Mouse (Mus musculus) splenic B cell, adult 2 months (primary cell): ENCODE measurements around the gene Enoph1.

Experiments
- DNase-seq: peaks from one replicate; pipeline ENCODE4 v3.0.0-alpha.2; 2011; ENCODE audit warnings: low read depth, low spot score
- H3K27me3 ChIP-seq: 2 replicates; pipeline ENCODE4 v1.6.1; 2012; ENCODE audit warnings: mild to moderate bottlenecking, low read length, moderate library complexity, mixed read lengths; ENCODE audit not compliant: control insufficient read depth, poor library complexity, insufficient read depth, severe bottlenecking
- H3K36me3 ChIP-seq: 2 replicates; pipeline ENCODE4 v1.6.1; 2012; ENCODE audit warnings: mild to moderate bottlenecking, low read length, moderate library complexity, mixed read lengths; ENCODE audit not compliant: control insufficient read depth, poor library complexity, insufficient read depth, severe bottlenecking

Gene Enoph1

DNA sequence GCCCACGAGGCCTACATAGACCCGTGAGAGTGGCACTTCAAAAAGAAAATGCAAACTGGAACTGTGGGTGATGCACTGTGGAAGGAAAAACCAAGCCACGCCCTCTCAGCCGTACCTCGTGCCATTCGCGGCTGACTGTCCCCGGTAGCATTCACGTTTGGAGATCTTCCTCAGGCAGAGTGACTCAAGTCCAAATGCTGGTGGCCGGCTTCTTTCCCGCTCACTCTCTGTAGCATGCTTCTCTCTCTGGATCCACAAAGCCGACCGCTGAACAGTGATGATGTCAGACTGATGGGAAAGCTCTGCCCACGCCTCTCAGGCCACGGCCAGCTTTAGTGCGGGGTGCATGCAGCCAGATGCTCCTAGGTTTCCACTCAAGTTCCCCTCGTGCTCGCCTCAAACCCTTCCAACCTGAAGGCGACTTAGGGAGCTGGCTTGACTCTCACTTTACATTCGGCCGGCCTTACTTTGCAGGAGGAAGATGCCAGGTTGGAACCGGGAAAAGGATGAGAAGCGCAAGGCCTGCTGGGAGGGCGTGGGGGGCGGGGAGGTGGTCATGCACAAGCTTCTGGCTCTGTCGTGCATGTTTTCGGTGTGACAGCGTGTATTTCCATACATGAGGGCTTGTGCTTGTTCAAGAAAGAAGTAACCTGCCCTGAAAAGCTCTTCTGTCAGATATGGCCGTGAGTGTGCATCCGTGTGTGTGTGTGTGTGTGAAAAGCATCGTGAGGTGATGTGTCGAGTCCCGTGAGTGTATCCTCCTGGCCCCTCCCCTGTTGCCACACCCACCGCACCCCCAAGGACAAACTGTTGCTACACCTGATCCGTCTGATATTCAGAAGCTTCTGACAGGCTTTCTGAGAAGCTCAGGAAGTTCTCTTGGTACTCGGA is 39.5 kb downstream of the Enoph1 start:
- Histone ChIP-seq H3K36me3 (no peaks in the 10 kb centered on the region), H3K27me3 (no peaks in the 10 kb centered on the region)
- peak; percentile 38 for DNase-seq

DNA sequence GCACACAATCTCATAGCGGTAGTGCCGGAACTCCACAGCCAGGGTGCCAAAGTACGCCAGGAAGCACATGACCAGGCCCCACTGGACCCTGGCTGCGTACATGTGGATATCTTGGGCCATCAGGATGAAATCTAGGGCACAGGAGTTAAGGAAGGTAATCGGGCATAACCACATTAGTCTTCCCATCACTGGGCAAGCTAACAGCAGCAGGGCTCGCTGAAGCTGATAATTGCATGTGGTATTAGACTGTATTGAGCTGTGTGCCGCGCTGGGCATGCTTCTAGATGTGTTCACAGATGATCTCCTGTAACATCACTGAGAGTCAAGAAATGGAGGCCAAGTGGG is 40.1 kb downstream of the Enoph1 start:
- no peaks in the 10 kb centered on the region for H3K36me3 ChIP-seq
- DNase-seq: no peak
- H3K27me3 ChIP-seq: no peaks in the 10 kb centered on the region

DNA sequence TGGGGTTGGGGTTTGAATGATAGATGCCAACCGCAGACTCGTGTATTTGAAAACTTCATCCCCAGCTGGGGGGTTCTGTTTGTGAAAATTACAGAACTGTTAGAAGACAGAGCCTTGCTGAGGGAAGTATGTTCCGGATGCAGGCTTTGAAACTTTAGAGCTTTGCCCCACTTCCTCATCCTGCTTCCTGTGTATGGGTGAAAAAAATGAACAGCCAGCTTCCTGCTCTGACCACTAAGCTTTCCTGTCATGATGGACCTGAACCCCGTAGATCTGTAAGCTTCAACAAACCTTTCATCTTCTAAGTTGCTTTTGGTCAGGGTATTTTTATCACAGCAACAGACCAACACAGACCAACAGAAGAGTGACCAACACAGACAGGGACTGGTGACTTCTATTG is 42.2 kb downstream of the Enoph1 start:
- H3K36me3 ChIP-seq: no peaks in the 10 kb centered on the region
- H3K27me3 ChIP-seq: no peaks in the 10 kb centered on the region
- peak; percentile 50 for DNase-seq

DNA sequence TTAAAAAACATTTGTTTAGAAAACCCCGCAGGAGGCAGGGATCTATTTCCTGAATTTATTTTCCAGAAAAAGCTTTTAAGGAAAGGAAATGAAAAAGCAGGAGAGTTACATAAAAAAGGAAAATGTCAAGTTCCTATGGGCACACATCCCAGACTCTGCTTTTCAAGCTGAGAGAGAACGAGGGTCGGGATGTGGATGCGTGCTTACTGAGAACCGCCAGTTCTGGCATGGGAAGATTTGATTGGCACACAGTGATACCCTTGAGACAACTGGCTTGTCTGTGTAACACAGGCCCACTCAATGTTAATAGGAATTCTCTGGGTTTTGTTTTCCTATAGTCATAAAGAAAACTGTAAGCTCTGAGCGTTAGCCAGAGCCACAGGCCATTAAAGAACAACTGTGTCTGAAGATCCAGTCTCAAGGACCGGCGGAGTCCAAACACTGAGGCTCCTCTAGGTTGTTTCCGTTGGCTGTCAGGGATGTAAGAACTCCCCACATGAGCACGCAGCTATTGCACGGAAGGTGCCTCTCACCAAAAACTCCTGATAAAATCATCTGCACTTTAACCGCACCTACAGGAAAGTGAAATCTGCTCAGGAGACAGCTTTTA is 44.3 kb downstream of the Enoph1 start:
- no peaks in the 10 kb centered on the region for H3K36me3 ChIP-seq
- H3K27me3 ChIP-seq: no peaks in the 10 kb centered on the region
- DNase-seq: no peak

DNA sequence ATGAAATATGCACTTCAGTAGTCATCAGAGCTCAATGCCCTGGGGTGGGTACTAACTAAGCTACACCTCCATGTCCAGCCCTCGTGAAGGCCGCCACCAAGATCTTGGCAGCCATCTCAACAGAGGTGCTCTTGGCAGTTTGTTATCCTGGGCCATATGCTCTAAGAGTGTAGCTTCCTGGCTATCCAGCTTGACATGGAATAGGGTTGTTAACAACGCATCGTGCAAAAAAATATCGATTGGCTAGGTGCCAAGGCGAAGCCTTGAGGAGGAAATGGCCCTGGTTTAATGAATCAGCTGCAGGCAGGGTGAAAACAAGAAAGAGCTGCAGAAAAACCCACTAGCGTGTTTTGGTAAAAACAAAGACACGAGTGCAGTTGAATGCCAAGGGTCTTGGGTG is 45.3 kb downstream of the Enoph1 start:
- Histone ChIP-seq H3K27me3 (no peaks in the 10 kb centered on the region), H3K36me3 (no peaks in the 10 kb centered on the region)

DNA sequence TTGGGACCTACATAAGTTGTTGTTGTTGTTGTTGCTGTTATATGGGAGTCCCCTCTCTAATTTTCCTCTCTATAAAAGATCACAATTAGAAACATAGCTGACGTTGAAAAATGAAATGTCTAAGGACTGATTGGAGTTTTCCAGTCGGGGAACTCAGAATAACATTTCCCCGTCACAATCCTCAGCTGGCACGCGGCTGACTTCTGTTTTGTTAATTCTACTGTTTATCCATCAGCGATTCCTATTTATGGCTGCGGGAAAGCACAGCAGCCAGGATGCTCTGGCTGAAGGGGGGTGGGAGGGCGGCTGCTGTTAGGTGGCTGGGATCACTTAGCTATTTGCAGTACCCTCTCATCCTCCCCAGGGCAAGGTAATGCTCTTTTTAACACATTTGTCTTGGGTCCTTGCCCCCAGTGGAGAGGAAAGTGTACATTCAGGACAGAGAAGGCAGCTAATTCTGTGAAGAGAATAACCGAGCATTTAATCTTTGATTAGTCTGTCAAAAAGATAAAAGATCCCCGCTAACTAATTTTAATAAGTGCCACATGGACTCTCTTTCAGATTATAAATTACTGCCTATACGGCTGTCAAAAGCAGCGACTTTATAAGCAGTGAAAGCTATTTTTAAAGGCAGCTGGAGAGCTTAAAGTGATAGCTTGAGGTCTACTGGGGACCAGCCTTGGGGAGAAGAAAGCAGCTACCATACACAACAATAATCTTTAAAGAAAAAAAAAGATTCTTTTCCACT is 50.9 kb downstream of the Enoph1 start:
- no peaks in the 10 kb centered on the region for H3K36me3 ChIP-seq
- DNase-seq: no peak
- no peaks in the 10 kb centered on the region for H3K27me3 ChIP-seq

More for the DNA sequence above, 45.3 kb downstream of the Enoph1 start:
- DNase-seq: no peak

DNA sequence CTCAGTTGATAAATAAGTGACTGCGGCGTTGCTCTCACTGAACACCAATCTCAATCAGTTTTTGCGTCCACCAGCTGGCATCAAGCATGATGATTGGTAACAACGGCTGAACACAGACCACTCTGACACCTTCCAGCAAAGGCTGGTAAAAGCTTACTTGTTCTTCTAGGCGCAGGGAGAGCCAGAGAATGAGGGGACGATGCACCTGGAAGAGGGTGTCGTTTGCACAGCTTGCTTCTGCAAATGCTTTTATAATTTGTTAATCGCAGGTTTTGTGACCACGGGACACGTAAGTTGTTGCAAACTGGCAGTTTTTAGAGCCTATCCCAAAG is 51.4 kb downstream of the Enoph1 start:
- H3K36me3 ChIP-seq: no peaks in the 10 kb centered on the region
- DNase-seq: no peak
- H3K27me3 ChIP-seq: no peaks in the 10 kb centered on the region

DNA sequence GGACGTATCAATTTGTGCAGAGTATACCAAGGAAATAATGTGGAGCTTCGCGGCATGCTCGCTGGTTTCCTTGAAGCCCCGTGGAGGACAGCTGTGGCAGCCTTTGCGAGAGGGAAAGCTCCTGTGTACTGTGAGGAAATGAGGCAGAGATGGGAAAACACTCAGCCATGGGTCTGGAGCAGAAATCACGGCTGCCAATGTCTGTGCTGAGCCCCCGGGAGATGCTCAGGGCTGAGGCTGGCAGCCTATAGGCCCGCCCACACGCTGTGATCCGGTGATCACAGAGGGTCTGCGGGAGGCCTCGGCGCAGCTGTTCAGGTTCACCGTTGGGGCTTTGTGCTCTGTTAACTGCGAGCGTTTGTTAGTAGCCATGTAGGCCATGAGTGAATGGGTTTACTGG is 51.8 kb downstream of the Enoph1 start:
- no peak for DNase-seq
- no peaks in the 10 kb centered on the region for H3K36me3 ChIP-seq

DNA sequence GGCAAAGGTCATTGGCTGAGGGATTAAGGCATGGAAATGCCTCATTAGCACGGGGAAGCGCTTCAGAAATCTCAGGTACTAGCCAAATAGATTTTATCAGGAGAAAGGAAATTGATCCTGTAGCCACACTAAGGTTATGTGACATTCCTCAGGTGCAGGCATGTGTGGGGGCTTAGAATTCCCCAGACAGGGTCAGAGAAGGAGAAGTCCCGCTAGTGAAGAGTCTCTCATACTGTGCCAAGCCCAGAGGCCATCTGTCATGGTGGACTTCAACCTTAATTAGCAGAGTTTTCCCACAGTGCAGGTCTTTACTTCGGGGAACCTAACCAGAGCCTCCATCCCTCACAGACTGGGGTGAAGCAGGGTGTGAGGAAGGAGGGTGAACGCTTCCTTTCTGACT is 57.2 kb downstream of the Enoph1 start:
- H3K36me3 ChIP-seq: no peaks in the 10 kb centered on the region
- no peaks in the 10 kb centered on the region for H3K27me3 ChIP-seq
- DNase-seq: no peak

More for the DNA sequence above, 51.8 kb downstream of the Enoph1 start:
- no peaks in the 10 kb centered on the region for H3K27me3 ChIP-seq

DNA sequence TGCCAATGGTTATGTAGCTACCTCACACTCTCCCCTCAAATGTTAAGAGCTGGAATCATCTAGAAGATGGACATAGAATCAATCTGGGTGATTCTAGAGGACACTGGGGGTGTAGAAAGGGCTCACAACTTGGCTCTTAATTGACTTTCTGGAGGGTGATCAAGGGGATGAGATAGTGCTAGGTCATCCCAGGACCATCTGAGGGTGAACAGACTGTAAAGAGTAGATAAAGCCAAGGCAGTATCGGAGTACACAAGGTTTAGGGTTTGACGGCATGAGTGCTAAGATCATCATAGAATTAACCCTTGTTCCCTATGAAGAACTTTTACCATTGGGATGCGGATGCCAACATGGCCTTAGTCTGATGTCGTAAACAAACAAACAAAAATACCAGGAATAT is 58.2 kb downstream of the Enoph1 start:
- Histone ChIP-seq H3K36me3 (no peaks in the 10 kb centered on the region), H3K27me3 (no peaks in the 10 kb centered on the region)
- no peak for DNase-seq

DNA sequence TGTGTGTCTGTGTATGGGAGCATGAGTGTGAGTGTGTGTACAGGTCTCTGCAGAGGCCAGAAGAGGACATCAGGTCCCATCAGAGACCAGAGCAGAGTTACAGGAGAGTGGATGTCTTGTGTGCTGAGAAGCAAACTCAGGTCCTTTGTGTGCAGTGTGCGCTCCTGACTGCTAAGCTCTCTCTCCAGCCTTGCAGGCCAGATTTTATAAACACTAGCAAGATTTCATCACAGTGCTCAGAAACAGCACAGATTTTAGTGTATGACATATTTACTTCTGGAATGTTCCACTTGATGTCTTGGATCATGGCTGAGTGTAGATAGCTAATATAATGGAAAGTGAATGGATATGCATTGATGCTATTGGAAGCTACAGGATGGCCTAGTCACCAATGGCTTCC is 62.6 kb downstream of the Enoph1 start:
- H3K36me3 ChIP-seq: no peaks in the 10 kb centered on the region
- H3K27me3 ChIP-seq: no peaks in the 10 kb centered on the region
- DNase-seq: no peak

DNA sequence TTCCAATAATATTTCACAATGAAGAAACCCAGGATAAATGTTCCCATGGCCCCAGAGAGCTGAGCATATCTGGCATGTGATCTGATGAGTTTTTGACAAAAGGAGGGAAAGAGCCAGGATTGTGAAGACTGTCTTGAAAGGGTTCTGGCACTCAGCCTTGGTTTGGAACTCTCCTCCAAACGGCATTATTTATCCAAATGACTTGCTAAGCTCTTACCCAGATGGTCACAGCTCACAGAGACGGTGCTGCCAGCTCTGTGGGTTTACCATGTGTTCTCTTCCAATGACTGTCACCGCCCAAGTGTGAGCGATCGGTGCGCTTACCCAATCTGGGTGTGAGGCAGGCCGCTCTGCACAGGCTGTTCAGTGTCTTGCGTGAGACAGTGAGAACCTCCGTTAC is 69.1 kb downstream of the Enoph1 start:
- DNase-seq: no peak
- Histone ChIP-seq H3K36me3 (no peaks in the 10 kb centered on the region), H3K27me3 (no peaks in the 10 kb centered on the region)

DNA sequence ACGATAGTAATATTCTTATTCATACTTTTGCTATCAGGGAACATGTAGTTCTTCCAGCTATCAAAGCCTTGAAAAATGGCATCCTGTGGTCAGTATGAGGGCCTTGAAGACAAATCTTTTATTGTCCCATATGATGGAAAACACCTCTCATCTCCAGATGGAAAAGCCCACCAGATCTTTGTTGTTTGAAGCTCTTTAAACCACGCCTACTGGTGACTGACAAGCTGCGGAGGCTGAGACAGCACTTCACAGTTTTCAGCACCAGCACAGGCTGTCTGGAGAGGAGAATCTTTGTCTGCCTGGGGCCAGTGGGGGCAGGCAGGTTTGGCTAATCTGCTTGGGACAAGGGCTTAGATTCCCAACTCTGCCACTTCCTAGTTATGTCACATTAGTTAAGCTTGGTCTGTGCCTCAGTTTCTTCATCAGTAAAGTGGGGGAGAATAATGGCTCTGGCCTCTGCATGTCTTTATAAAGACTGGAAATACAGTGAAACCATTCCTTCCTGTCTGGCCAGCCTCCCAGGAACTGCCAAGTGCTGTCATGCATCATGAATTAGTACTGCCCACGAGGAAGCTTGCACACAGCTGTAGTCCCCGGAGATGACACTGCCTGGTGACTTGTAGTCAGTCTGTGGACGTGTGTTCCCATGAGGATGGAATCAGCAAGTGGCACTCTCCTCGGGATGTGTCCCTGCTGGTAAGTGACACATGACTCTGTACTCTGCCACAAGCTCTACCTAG is 69.9 kb downstream of the Enoph1 start:
- DNase-seq: no peak
- H3K27me3 ChIP-seq: no peaks in the 10 kb centered on the region
- H3K36me3 ChIP-seq: no peaks in the 10 kb centered on the region

DNA sequence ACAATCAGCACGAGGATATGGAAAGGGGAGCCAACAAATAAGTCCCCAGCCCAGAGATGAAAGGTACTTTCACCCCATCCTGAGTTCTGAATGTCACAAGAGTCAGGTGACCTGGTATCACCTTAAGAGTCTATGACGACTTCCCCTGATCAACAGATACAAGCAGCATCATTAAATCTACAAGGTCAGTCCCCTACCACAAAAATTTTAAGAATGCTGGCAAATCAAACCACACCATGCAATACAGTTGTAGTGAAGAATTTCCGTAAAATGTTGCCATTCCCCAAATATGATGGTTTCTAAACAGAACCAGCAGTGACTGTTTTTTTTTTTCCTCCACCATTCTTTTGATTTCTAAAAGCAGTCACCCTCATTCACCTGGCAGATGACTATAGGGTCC is 70.8 kb downstream of the Enoph1 start:
- no peaks in the 10 kb centered on the region for H3K36me3 ChIP-seq
- DNase-seq: no peak
- no peaks in the 10 kb centered on the region for H3K27me3 ChIP-seq

DNA sequence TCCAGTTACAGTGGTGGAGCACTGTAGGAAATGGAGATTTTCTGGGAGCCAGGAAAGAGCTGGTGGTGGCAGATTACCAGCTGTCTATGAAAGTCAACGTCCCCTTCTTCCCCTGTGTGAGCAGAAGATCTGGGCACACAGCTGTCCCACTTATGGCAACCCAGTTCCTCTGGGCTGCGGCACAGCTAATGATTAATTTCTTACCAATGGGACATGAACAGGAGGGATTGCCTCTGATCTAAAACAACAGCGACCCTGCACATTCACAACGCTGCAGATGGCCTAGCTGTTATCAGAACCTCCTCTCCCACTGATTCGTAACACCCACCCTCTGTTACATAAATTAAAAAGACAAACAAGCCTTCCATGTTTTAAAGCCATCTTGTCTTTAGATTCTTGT is 73.6 kb downstream of the Enoph1 start:
- DNase-seq: no peak
- H3K27me3 ChIP-seq: no peaks in the 10 kb centered on the region
- no peaks in the 10 kb centered on the region for H3K36me3 ChIP-seq
